Mouse (Mus musculus): ENCODE measurements around the gene Znrf4.

- no peak for TF ChIP-seq CTCF (IDR thresholded peaks at IDR 0.05; ENCODE audit: control insufficient read depth, insufficient read depth, low read length)
- TF ChIP-seq POLR2A (IDR thresholded peaks at IDR 0.05; ENCODE audit: borderline replicate concordance, control insufficient read depth, low read depth, low read length) = no peak
Measured at GRCm38 (mm10) chr17:56478191-56478611, 34.0 kb downstream of the Znrf4 start.
